ENCODE assay signal across 8 mouse cellular contexts in genomic region chr7:73398806-73399442, GRCm38 (mm10). TPM values are rescaled to one million over a fixed set of nuclear protein-coding genes. Genes with fewer than 3 reads are reported as not detected.
A peak's percentile ranks its signal among the peaks of the same experiment; 100 is the strongest.
DNase-seq lines count a peak whose midpoint lies in the region; ATAC-seq and TF ChIP-seq lines count a peak whose summit lies in the region.

No protein-coding gene starts in this region.

- H3K9ac ChIP-seq in forebrain, embryonic 12.5 days = peak overlapping the region; percentile 54
- peak overlapping the region; percentile 32; the same call in 1 of the 2 replicates for H3K9ac ChIP-seq in limb, embryonic 12.5 days (replicated peaks)

- no peaks in the 10 kb centered on the region for H3K27me3 ChIP-seq in forebrain, embryonic 12.5 days
- H3K27me3 ChIP-seq in limb, embryonic 12.5 days = no peaks in the 10 kb centered on the region

- H3K36me3 ChIP-seq in forebrain, embryonic 12.5 days (replicated peaks) = peaks cover 22% of the 10 kb centered on the region
- peaks cover 37% of the 10 kb centered on the region for H3K36me3 ChIP-seq in limb, embryonic 12.5 days

- peak overlapping the region; percentile 53 for H3K4me3 ChIP-seq in layer of hippocampus, adult 2 months
- H3K4me3 ChIP-seq in forebrain, embryonic 12.5 days (replicated peaks) = peak overlapping the region; percentile 27
- H3K4me3 ChIP-seq in limb, embryonic 12.5 days (replicated peaks) = peak overlapping the region; percentile 21
- H3K4me3 ChIP-seq in olfactory bulb, adult 2 months (ENCODE audit: insufficient read depth, low read depth, low read length) = peak overlapping the region; percentile 30

- ATAC-seq in forebrain, embryonic 12.5 days (ENCODE audit: low FRiP score) = no peak; the same call in 1 of the 2 replicates
- no peak; the same call in 1 of the 2 replicates for ATAC-seq in limb, embryonic 12.5 days (ENCODE audit: insufficient number of reproducible peaks, insufficient read depth, low FRiP score, low TSS enrichment, low read depth)

- H3K9me3 ChIP-seq in forebrain, embryonic 12.5 days = no peaks in the 10 kb centered on the region
- no peaks in the 10 kb centered on the region for H3K9me3 ChIP-seq in limb, embryonic 12.5 days

- H3K27ac ChIP-seq in layer of hippocampus, adult 2 months = peak overlapping the region; percentile 67
- H3K27ac ChIP-seq in forebrain, embryonic 12.5 days = peak overlapping the region; percentile 94
- H3K27ac ChIP-seq in limb, embryonic 12.5 days = peak overlapping the region; percentile 60; the same call in 1 of the 2 replicates
- no peak overlapping the region for H3K27ac ChIP-seq in olfactory bulb, adult 2 months (ENCODE audit: insufficient read depth, low read depth, low read length)

- no peak for TF ChIP-seq CTCF in layer of hippocampus, adult 2 months (conservative IDR thresholded peaks at IDR 0.05)
- TF ChIP-seq CTCF in olfactory bulb, adult 2 months (IDR thresholded peaks at IDR 0.05; ENCODE audit: insufficient read depth, low read depth, low read length) = no peak

- no peak for DNase-seq in layer of hippocampus, adult 2 months (ENCODE audit: low spot score in 2 of 2)
- DNase-seq in layer of hippocampus, postnatal 10 days (ENCODE audit: low spot score in 2 of 2) = no peak
- no peak for DNase-seq in spleen, adult 12 weeks (ENCODE audit: low spot score)
- DNase-seq in urinary bladder, adult 18-20 months (ENCODE audit: low spot score in 2 of 2) = no peak
- DNase-seq in spleen, postnatal 14 days (ENCODE audit: low spot score in 2 of 2) = no peak

- TF ChIP-seq POLR2A in olfactory bulb, adult 2 months (IDR thresholded peaks at IDR 0.05; ENCODE audit: insufficient read depth, low read depth, low read length) = no peak

- H3K4me2 ChIP-seq in forebrain, embryonic 12.5 days = peak overlapping the region; percentile 64
- H3K4me2 ChIP-seq in limb, embryonic 12.5 days = peak overlapping the region; percentile 56

- H3K4me1 ChIP-seq in forebrain, embryonic 12.5 days = peaks cover 95% of the 10 kb centered on the region
- H3K4me1 ChIP-seq in limb, embryonic 12.5 days (replicated peaks) = peaks cover 91% of the 10 kb centered on the region
- H3K4me1 ChIP-seq in olfactory bulb, adult 2 months (ENCODE audit: control insufficient read depth, insufficient read depth, low read length) = peaks cover 18% of the 10 kb centered on the region

- 2% methylated on average over 19 of the region's 19 CpGs for WGBS in forebrain, embryonic 12.5 days
- 4% methylated on average over 19 of the region's 19 CpGs for WGBS in limb, embryonic 12.5 days
- WGBS in olfactory bulb, adult 2 months = 26% methylated on average over 19 of the region's 19 CpGs

RNA-seq across cellular contexts. Expression of gene Rgma, which starts 23.6 kb away (rescaled TPM):
- 10 to 100 TPM; 45.9 to 53.2 TPM for total RNA-seq in layer of hippocampus, adult 2 months (2021)
- total RNA-seq in layer of hippocampus, postnatal 10 days (2021) = 100 to 1,000 TPM; 111 to 128 TPM
- 37.3 and 42.3 TPM in 2 replicates for polyA plus RNA-seq in forebrain, embryonic 12.5 days (2016; fragmentation: Nextera tagmentation; extraction: Ambion mirVana)
- 24.1 and 26.7 TPM in 2 replicates for polyA plus RNA-seq in limb, embryonic 12.5 days (2016; fragmentation: Nextera tagmentation; extraction: Ambion mirVana)
- polyA plus RNA-seq in olfactory bulb, adult 2 months (2012; ENCODE audit: insufficient read depth, insufficient read length, low replicate concordance, missing spikeins) = not detected in 2 replicates

Comparison
In these comparisons a context has a peak if more than half of its experiments do, and no peak if none do; other contexts are left out.
1. RNA of gene Rgma, which starts 23.6 kb away (polyA plus RNA-seq): 37.3 to 42.3 TPM in forebrain, embryonic 12.5 days and 24.1 to 26.7 TPM in limb, embryonic 12.5 days; not detected in olfactory bulb, adult 2 months; every median in the first group is over 10 times any median in the second.
2. Peak in every context shown above with its lines, with median percentiles within 50 percentile points of each other: H3K4me3 ChIP-seq.